Mouse (Mus musculus) bone marrow, adult 2 months (tissue): ENCODE data around the gene 2900026A02Rik.

Source experiments
- CTCF ChIP-seq: fragments of 200-500 bp; IDR thresholded peaks from 2 replicates; pipeline ENCODE4 v1.5.1; 2011; ENCODE audit warnings: low read length, control low read depth; ENCODE audit not compliant: control insufficient read depth, insufficient read depth
- POLR2A ChIP-seq: fragments of 200-500 bp; IDR thresholded peaks from 2 replicates; pipeline ENCODE4 v1.6.1; 2011; ENCODE audit warnings: low read depth, mild to moderate bottlenecking, control low read depth, low read length, borderline replicate concordance; ENCODE audit not compliant: control insufficient read depth

DNA sequence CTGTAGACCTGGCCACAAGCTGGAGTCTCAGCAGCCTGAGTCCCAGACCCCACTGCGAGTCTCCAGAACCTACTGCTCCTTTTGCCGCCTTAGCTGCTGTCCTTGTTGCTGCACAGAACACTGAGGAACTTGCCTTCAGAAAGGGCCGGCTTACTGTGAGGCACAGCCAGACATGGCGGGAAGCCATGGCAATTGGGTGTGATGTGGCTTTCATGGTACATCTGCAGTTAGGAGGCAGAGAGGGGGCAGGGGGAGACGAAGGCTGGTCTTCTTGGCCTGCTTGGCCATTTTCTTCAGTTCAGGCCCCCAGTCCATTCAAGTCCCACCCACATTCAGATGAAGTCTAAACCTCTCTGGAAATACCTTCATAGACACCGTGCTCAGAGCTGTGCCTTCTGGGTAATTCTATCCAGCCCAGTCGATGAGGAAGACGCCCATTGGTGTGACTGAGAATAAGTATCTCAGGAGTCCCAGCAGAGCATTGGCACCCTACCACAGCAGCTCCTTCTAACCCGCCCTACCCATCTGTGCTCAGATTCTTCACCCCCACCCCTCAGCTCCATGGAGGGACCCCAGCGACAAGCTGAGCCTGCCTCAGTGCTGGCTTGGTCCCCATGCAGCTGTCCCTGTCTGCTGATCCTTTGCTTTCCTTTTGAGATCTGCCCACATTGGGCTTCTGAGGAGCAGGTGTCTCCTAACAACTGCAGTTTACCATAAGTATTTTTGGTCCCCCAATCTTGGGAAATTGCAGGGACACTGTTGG, 175.3 kb downstream of the 2900026A02Rik start:
- TF ChIP-seq POLR2A (no peak), CTCF (no peak)
